Mouse (Mus musculus): ENCODE results near the gene Fto.
A peak's percentile ranks its signal among the peaks of the same experiment; 100 is the strongest.

Fto gene

DNA sequence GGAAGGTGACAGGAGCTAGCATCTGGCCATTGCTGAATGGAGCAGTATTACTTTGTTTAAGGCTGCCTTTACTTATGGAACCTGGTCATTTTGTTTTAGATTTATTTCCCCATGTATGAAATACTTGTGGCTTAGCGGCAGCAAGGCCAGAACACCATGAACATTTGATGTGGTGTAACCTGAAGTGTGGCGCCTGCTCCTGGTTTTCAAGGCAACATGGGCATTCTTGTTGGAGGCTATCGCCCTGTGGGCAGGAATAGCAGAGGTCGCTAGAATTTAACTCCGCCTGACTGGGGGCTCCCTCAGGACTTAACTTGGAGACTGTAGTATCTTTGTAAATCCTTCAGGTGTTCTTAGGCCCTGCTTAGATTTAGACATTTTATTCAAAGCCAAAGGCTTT is 132.7 kb downstream of the Fto start:
- H3K27me3 ChIP-seq (ENCODE audit: insufficient read depth, low read length), result no peaks in the 10 kb centered on the region
- H3K9me3 ChIP-seq (ENCODE audit: low read length), result no peaks in the 10 kb centered on the region
- H3K4me3 ChIP-seq (replicated peaks; ENCODE audit: low read length), result 0 out of 2 replicates have a peak overlapping the region, but pooled peaks have one; percentile 4
- peaks cover 35% of the 10 kb centered on the region for H3K4me1 ChIP-seq (replicated peaks; ENCODE audit: low read depth, low read length)
- TF ChIP-seq CTCF (conservative IDR thresholded peaks at IDR 0.05; ENCODE audit: low read length) (no peak), POU5F1 (IDR thresholded peaks at IDR 0.05; ENCODE audit: borderline replicate concordance, low read length) (no peak), NANOG (IDR thresholded peaks at IDR 0.05; ENCODE audit: borderline replicate concordance, low read length) (no peak)
- H3K36me3 ChIP-seq (ENCODE audit: insufficient read depth, low read length), result no peaks in the 10 kb centered on the region

DNA sequence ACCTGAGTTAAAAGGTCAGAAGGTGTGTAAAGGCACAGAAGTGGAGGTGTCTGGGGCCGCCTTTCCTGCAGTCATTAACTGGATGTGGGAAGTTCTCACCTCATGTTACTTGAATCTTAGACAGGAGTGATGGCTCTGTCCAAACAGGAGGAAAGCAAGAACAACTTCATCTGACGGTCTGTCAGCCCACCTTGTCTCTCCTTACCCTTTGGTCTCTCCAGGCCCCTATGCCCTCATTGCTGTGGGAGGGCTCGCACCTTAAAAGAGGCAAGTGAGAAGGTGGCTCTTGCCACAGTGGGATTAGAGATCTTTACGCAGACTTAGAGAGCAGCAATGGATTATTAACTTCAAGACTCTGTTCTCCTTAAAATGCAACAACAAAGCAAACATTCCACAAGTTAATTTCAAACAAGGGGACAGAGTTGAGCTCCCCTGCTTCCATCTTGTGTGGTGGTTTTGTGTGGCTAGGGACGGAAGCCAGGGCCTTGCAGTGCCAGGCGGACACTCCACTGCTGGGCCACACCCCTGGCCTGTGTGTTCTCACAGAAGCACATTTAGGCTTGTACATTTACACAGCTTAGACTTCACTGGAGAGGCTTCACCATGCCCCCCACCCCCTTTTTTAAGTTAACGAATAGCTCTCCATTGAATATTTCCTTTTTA is 135.5 kb downstream of the Fto start:
- Histone ChIP-seq H3K36me3 (ENCODE audit: insufficient read depth, low read length) (no peaks in the 10 kb centered on the region), H3K4me1 (replicated peaks; ENCODE audit: low read depth, low read length) (peaks cover 21% of the 10 kb centered on the region), H3K4me3 (replicated peaks; ENCODE audit: low read length) (no peak overlapping the region), H3K9me3 (ENCODE audit: low read length) (no peaks in the 10 kb centered on the region), H3K27me3 (ENCODE audit: insufficient read depth, low read length) (no peaks in the 10 kb centered on the region)
- TF ChIP-seq POU5F1 (IDR thresholded peaks at IDR 0.05; ENCODE audit: borderline replicate concordance, low read length) (no peak), NANOG (IDR thresholded peaks at IDR 0.05; ENCODE audit: borderline replicate concordance, low read length) (no peak), CTCF (conservative IDR thresholded peaks at IDR 0.05; ENCODE audit: low read length) (no peak)

DNA sequence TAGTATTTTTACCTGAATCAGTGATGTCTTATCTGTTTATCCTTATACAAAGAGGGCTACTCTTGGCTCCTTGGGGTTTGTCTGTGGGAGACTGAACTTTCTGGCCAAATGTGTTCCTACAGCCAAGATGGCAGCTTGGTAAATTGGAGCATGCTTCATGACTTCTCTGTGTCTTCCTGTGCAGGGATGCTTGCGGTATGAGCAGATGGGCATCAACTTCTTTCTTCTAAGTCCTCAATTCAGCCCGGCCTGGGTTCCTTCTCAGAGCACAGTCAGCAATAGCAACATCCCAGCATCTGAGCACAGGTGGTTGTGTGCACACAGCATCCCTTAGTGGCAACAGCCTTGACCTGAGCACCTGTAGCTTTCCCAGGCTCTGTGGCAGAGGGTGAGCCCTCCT is 141.6 kb downstream of the Fto start:
- TF ChIP-seq CTCF (conservative IDR thresholded peaks at IDR 0.05; ENCODE audit: low read length) (no peak), NANOG (IDR thresholded peaks at IDR 0.05; ENCODE audit: borderline replicate concordance, low read length) (no peak), POU5F1 (IDR thresholded peaks at IDR 0.05; ENCODE audit: borderline replicate concordance, low read length) (no peak)
- Histone ChIP-seq H3K4me1 (replicated peaks; ENCODE audit: low read depth, low read length) (no peaks in the 10 kb centered on the region), H3K36me3 (ENCODE audit: insufficient read depth, low read length) (no peaks in the 10 kb centered on the region), H3K9me3 (ENCODE audit: low read length) (no peaks in the 10 kb centered on the region), H3K4me3 (replicated peaks; ENCODE audit: low read length) (no peak overlapping the region), H3K27me3 (ENCODE audit: insufficient read depth, low read length) (no peaks in the 10 kb centered on the region)

DNA sequence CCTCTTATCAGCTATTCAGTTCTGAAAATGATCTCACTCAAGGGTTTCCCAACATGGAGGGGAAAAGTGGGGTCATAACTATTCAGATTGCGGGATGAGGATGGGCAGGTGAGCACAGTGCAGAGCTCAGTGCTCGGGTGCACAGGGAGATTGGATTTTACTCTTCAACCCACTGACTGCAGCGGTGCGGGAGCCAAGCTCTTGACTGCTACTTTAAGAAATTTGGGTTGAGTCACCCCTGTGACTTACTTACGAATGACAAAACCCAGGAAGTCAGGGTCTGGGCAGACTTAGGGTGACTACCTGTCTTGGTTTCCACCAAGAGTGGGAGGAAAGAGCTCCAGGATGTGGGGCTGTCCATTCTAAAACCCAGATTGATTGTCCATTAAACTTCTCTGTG is 142.3 kb downstream of the Fto start:
- Histone ChIP-seq H3K4me3 (replicated peaks; ENCODE audit: low read length) (no peak overlapping the region), H3K36me3 (ENCODE audit: insufficient read depth, low read length) (no peaks in the 10 kb centered on the region), H3K9me3 (ENCODE audit: low read length) (no peaks in the 10 kb centered on the region), H3K4me1 (replicated peaks; ENCODE audit: low read depth, low read length) (no peaks in the 10 kb centered on the region), H3K27me3 (ENCODE audit: insufficient read depth, low read length) (no peaks in the 10 kb centered on the region)
- TF ChIP-seq POU5F1 (IDR thresholded peaks at IDR 0.05; ENCODE audit: borderline replicate concordance, low read length), result no peak
- TF ChIP-seq CTCF (conservative IDR thresholded peaks at IDR 0.05; ENCODE audit: low read length), result no peak
- TF ChIP-seq NANOG (IDR thresholded peaks at IDR 0.05; ENCODE audit: borderline replicate concordance, low read length), result no peak

DNA sequence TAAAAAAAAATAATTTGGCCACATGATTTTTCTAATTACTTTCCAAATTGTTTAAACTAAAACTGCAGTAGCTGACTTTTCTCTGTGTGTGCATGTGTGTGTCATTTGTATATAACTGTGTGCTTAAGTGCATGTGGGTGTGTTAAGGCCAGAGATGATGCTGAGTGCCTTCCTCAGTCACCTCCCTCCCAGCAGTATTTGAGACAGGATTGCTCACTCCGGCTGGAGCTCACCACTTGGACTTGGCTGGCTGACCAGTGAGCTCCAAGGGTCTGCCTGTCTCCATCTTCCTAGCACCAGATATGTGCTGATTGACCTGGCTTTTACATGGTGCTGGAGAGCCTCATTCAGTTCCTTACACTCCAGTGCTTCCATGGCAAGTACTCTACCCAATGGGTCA is 144.7 kb downstream of the Fto start:
- no peak for TF ChIP-seq CTCF (conservative IDR thresholded peaks at IDR 0.05; ENCODE audit: low read length)
- no peak for TF ChIP-seq POU5F1 (IDR thresholded peaks at IDR 0.05; ENCODE audit: borderline replicate concordance, low read length)
- no peak for TF ChIP-seq NANOG (IDR thresholded peaks at IDR 0.05; ENCODE audit: borderline replicate concordance, low read length)
- Histone ChIP-seq H3K4me1 (replicated peaks; ENCODE audit: low read depth, low read length) (no peaks in the 10 kb centered on the region), H3K27me3 (ENCODE audit: insufficient read depth, low read length) (no peaks in the 10 kb centered on the region)

DNA sequence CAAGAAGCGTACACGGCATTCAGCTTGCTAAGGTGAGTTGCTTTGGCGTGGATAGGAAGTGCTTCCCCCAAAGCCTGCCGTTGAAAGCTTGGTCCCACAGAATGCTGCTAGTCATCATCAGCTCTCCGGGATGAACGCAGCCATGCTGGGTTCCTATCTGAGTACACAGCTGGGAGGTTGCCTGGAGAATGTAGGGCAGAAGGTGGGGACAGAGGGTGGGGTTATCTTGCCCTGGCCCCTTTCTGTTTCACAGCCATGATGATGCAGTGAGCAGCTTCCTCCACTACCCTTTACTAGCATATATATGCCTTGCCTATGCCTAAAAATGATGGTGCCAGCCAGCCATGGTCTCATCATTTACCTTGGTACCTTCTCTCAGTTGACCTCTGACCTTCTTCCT is 147.6 kb downstream of the Fto start:
- H3K4me3 ChIP-seq (replicated peaks; ENCODE audit: low read length), result no peak overlapping the region
- H3K36me3 ChIP-seq (ENCODE audit: insufficient read depth, low read length), result no peaks in the 10 kb centered on the region
- no peaks in the 10 kb centered on the region for H3K9me3 ChIP-seq (ENCODE audit: low read length)
- no peaks in the 10 kb centered on the region for H3K4me1 ChIP-seq (replicated peaks; ENCODE audit: low read depth, low read length)
- H3K27me3 ChIP-seq (ENCODE audit: insufficient read depth, low read length), result no peaks in the 10 kb centered on the region
- TF ChIP-seq CTCF (conservative IDR thresholded peaks at IDR 0.05; ENCODE audit: low read length), result no peak
- no peak for TF ChIP-seq NANOG (IDR thresholded peaks at IDR 0.05; ENCODE audit: borderline replicate concordance, low read length)
- TF ChIP-seq POU5F1 (IDR thresholded peaks at IDR 0.05; ENCODE audit: borderline replicate concordance, low read length), result no peak

More for the DNA sequence above, 144.7 kb downstream of the Fto start:
- Histone ChIP-seq H3K9me3 (ENCODE audit: low read length) (no peaks in the 10 kb centered on the region), H3K36me3 (ENCODE audit: insufficient read depth, low read length) (no peaks in the 10 kb centered on the region), H3K4me3 (replicated peaks; ENCODE audit: low read length) (no peak overlapping the region)

DNA sequence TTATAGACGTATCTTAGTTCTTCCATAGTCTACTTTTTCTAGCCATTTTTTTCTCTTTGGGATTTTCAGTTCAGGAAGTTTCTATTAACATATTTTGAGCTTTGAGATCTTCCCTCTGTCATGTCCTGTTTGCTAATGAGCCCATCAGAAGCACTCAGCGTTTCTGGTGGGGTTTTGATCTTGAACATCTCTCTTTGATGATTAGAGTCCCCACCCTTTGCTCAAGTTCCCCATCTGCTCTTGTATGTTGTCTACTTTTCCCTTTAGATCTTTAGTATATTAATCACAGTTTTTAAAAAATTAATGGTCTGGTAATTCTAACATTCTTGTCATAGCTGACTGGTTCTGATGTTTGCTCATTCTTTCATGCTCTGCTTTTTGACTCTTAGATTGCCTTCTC is 150.4 kb downstream of the Fto start:
- TF ChIP-seq POU5F1 (IDR thresholded peaks at IDR 0.05; ENCODE audit: borderline replicate concordance, low read length) (no peak), NANOG (IDR thresholded peaks at IDR 0.05; ENCODE audit: borderline replicate concordance, low read length) (no peak), CTCF (conservative IDR thresholded peaks at IDR 0.05; ENCODE audit: low read length) (no peak)
- Histone ChIP-seq H3K4me3 (replicated peaks; ENCODE audit: low read length) (no peak overlapping the region), H3K4me1 (replicated peaks; ENCODE audit: low read depth, low read length) (0 out of 2 replicates have a peak, but pooled peaks cover 5% of the 10 kb centered on the region), H3K27me3 (ENCODE audit: insufficient read depth, low read length) (no peaks in the 10 kb centered on the region), H3K9me3 (ENCODE audit: low read length) (no peaks in the 10 kb centered on the region), H3K36me3 (ENCODE audit: insufficient read depth, low read length) (no peaks in the 10 kb centered on the region)

DNA sequence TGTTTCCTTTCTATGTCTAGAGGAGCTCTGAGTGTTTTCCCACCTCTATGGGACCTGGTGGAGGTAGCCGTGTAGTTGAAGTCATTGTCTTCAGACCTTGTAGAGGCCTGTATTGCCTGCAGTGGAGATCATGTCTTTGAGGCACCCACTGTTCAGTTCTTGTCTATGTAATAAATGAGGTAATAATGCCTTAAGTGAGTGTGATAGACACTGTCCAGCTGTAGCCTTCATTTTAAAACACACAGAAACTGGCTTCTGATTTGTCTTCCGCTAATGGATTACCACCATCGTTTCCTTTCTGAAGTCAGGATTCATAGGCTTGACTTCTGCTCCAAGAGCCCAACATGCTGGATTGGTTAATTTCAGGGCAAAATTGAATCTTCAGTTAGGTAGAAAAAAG is 154.1 kb downstream of the Fto start:
- H3K9me3 ChIP-seq (ENCODE audit: low read length), result no peaks in the 10 kb centered on the region
- H3K4me1 ChIP-seq (replicated peaks; ENCODE audit: low read depth, low read length), result 0 out of 2 replicates have a peak, but pooled peaks cover 5% of the 10 kb centered on the region
- H3K27me3 ChIP-seq (ENCODE audit: insufficient read depth, low read length), result no peaks in the 10 kb centered on the region
- no peak overlapping the region for H3K4me3 ChIP-seq (replicated peaks; ENCODE audit: low read length)
- H3K36me3 ChIP-seq (ENCODE audit: insufficient read depth, low read length), result 0 out of 2 replicates have a peak, but pooled peaks cover 3% of the 10 kb centered on the region
- TF ChIP-seq NANOG (IDR thresholded peaks at IDR 0.05; ENCODE audit: borderline replicate concordance, low read length) (no peak), CTCF (conservative IDR thresholded peaks at IDR 0.05; ENCODE audit: low read length) (no peak), POU5F1 (IDR thresholded peaks at IDR 0.05; ENCODE audit: borderline replicate concordance, low read length) (no peak)
